Mouse (Mus musculus) mouse embryonic stem cell (cell line): Measurements from ENCODE around the gene Fbxo11.

Experiments used
- in situ Hi-C, 2 experiments: fragments of 300-500 bp; cut with MboI; formaldehyde crosslinking; loops; 1 replicate in 1 of 2; 3 replicates in 1 of 2; pipeline ENCODE4 v1.14.3; 2019 to 2020; ENCODE audit warnings: low sequenced_read_pairs in 2 of 2, low pct_unique_long_range_greater_than_20kb in 1 of 2, mixed read lengths in 1 of 2; ENCODE audit not compliant: unreplicated experiment in 1 of 2

Gene Fbxo11

GRCm38 (mm10) chr17:88072047-88072446, 7.0 kb upstream of the Fbxo11 start:
- in situ Hi-C loops, result no loop called here

- in situ Hi-C loops, result no loop called here
Measured at GRCm38 (mm10) chr17:88068024-88068719, 3.1 kb upstream of the Fbxo11 start.

- in situ Hi-C loops, result no loop called here
Measured at GRCm38 (mm10) chr17:88067202-88067901, 2.3 kb upstream of the Fbxo11 start.

GRCm38 (mm10) chr17:88066799-88067198, 1.7 kb upstream of the Fbxo11 start:
- in situ Hi-C loops, result no loop called here

GRCm38 (mm10) chr17:88065801-88066646, 933 bp upstream of the Fbxo11 start:
- in situ Hi-C loops, result no loop called here

GRCm38 (mm10) chr17:88064347-88065030, 602 bp downstream of the Fbxo11 start:
- in situ Hi-C loops, result no loop called here

GRCm38 (mm10) chr17:88063980-88064346, 1.1 kb downstream of the Fbxo11 start:
- in situ Hi-C loops, result no loop called here

GRCm38 (mm10) chr17:88062860-88063580, 2.1 kb downstream of the Fbxo11 start:
- in situ Hi-C loops, result no loop called here

- in situ Hi-C loops, result no loop called here
Measured at GRCm38 (mm10) chr17:88061942-88062341, 3.1 kb downstream of the Fbxo11 start.

GRCm38 (mm10) chr17:88058280-88058679, 6.8 kb downstream of the Fbxo11 start:
- in situ Hi-C loops, result no loop called here

GRCm38 (mm10) chr17:88057846-88058245, 7.2 kb downstream of the Fbxo11 start:
- in situ Hi-C loops, result no loop called here

GRCm38 (mm10) chr17:88051679-88052078, 13.4 kb downstream of the Fbxo11 start:
- in situ Hi-C loops, result no loop called here

GRCm38 (mm10) chr17:88050892-88051291, 14.2 kb downstream of the Fbxo11 start:
- in situ Hi-C loops, result no loop called here

GRCm38 (mm10) chr17:88050318-88050717, 14.8 kb downstream of the Fbxo11 start:
- in situ Hi-C loops, result no loop called here

- in situ Hi-C loops, result no loop called here
Measured at GRCm38 (mm10) chr17:88042099-88043086, 22.7 kb downstream of the Fbxo11 start.

GRCm38 (mm10) chr17:88040810-88041209, 24.3 kb downstream of the Fbxo11 start:
- in situ Hi-C loops, result no loop called here

- in situ Hi-C loops, result no loop called here
Measured at GRCm38 (mm10) chr17:88034418-88034817, 30.7 kb downstream of the Fbxo11 start.
